Mouse (Mus musculus): ENCODE measurements at regions not wholly inside any gene's neighbourhood (a gene's known extent, or its start where the extent isn't known, plus 50 kb on each side); places are given as distances from the start of the nearest gene placed in this dataset.

- DNase-seq = peak; percentile 15
Observed at GRCm38 (mm10) chr3:73435241-73435640, 273.0 kb downstream of the Bche start.

- DNase-seq = no peak
Observed at GRCm38 (mm10) chr3:73434331-73434730, 273.9 kb downstream of the Bche start.

DNA sequence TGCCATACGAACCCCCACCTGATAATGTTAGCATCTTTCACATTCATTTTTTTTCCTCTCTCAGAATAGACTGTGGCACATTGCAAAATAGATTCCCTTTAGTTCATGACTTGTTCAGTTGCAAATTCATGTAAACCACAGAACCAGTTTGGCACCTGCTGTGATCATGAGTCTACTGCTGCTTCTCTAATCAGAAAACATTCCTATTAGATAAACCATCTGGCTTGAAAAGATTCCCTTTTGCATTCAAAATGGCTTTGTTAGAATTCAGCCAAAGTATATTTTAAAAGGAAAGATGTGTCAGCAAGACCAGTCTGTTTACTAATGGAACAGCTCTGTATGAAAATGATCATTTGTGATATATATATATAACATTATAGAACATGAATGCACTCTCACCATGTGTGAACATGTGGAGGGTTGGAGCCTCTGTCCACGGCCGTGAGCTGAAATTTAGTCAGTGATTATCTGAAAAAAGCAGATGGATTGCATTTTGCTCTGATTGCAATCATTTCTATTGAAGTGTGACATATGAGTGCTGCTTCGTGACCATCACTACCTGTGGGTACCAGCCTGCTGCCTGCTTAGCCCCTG, 298.2 kb downstream of the Bche start:
- DNase-seq = no peak

- DNase-seq = peak; percentile 5
Observed at GRCm38 (mm10) chr3:73401395-73401794, 306.8 kb downstream of the Bche start.

DNA sequence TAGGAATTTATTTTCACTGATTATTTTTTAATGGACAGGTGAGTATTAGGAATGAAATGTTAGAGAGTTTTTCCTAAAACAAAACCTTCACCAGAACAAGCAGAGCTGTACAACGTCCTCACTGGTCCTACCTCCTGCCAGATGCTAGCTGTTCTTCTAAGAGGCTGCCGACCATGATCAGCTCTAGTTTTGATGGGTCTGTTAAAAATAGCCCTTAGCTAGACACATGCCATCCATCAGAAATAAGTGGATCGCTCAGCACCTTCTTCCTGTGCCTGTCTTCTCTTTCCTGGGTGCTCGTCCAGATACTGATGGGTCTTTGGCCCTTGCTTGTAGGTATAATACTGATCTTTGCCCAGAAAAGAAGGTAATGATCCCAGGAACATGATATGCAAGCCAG, 312.4 kb downstream of the Bche start:
- peak; percentile 5 for DNase-seq

DNA sequence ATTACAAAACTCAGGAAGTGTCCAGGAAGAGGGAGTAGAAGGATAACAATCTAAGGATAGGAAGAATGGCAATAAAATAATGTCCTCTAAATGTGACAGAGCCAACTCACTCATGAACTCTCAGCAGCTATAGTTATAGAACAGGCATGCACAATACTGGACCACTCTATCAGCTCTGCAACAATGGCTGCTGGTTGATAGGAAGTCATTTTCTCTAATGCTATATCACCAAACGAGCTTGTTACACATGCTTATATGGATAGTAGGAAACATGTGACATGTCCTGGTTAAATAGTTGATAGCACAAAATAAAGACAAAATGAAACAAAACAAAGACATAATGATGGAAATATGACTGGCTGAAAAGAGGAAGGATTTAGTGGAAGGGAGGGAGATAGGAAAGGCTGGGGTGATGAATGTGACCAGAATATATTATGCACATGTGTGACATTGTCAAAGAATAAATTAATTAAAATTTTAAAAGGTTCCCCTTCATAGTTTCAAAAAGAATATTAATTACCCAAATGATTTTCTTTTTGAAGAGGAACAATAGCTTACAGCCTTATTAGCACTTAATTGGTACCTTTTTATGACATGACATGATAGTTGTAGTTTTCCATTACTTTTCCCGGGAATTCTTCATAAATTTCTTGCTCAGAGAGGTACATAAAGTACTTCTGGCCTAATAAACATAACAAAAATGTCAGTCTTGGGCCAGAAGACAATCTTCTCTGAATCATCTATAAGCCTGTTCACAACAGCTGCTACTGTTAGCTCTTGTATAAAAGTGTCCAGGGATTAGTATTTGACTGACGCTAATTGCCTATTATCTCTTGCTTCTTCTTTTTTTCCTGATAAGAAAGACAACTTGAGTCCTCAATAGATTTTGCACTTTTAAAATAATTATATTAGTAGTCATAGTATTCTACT, 318.2 kb downstream of the Bche start:
- DNase-seq = no peak

- DNase-seq = no peak
Observed at GRCm38 (mm10) chr3:73354861-73355496, 297.4 kb upstream of the Slitrk3 start.

DNA sequence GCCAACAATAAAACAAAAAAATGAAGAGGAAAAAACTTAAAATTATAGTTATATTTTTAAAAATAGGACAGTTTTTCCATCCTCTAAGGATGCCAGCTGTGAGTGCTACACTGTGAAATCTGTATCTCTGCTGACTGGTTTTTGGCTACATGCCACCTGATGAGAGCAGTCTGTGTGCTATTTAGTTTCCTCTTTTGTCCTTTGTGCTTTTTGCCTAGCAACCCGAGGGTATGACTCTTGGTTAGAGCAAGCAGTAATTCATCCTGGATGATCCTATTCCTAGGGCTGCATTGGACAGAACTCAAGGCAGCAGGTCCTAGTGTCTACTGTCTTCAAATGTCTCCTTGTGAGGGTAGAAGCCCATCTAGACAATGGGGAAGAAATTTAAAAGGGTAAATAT, 285.6 kb upstream of the Slitrk3 start:
- DNase-seq = peak; percentile 8

- no peak for DNase-seq
Observed at GRCm38 (mm10) chr3:73339730-73340129, 282.1 kb upstream of the Slitrk3 start.

DNA sequence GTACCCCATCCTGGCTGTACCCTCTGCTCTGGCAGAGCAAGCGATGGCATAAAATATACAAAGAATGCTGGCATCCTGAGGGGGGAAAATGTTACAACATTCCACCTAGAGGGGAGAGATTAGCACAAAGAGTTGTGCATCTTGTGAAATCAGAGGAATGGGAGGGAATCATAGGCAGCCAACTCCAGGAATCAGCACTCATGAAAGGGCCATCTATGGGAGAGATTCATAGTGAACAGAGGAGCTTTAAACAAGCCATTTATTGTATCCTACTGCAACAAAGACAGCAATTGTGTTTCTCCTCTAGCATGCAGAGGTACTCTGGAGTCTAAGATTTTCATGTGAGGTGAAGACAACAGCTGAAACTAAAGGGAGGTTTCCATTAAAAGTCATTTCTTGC, 265.6 kb upstream of the Slitrk3 start:
- DNase-seq = no peak

All from heart, postnatal 4 days (tissue).